Mouse (Mus musculus) MEL (cell line): ENCODE measurements around the gene Chrna7. TPM values are rescaled to one million over a fixed set of nuclear protein-coding genes. Genes with fewer than 3 reads are reported as not detected.

Experiments used
- DNase-seq: peaks from one replicate; pipeline ENCODE4 v3.0.0; 2011; ENCODE audit warnings: low read depth, low spot score
- H3K27ac ChIP-seq: 2 replicates; pipeline ENCODE4 v1.5.1; 2012; ENCODE audit warnings: low read depth, mild to moderate bottlenecking, control low read depth, low read length, moderate library complexity; ENCODE audit not compliant: control insufficient read depth
- H3K27me3 ChIP-seq, 2 experiments: fragments of 150-350 bp in 1 of 2; sonication (generic) in 1 of 2; 2 replicates each; pipeline ENCODE4 v1.6.1; 2012; ENCODE audit warnings: low read length in 2 of 2, mild to moderate bottlenecking in 2 of 2, improper control_type of control experiment in 1 of 2, moderate library complexity in 1 of 2; ENCODE audit not compliant: insufficient read depth in 2 of 2, control insufficient read depth in 1 of 2
- H3K36me3 ChIP-seq, 2 experiments: 2 replicates each; pipeline ENCODE4 v1.6.1; 2012 to 2014; ENCODE audit warnings: low read length in 2 of 2, improper control_type of control experiment in 1 of 2, inconsistent platforms in 1 of 2, mild to moderate bottlenecking in 1 of 2; ENCODE audit not compliant: insufficient read depth in 2 of 2, control insufficient read depth in 1 of 2
- H3K4me1 ChIP-seq, 2 experiments: fragments of 150-350 bp in 1 of 2; sonication (generic) in 1 of 2; 2 replicates each; pipeline ENCODE4 v1.6.1; 2012; ENCODE audit warnings: low read length in 2 of 2, improper control_type of control experiment in 1 of 2, mild to moderate bottlenecking in 1 of 2; ENCODE audit not compliant: insufficient read depth in 2 of 2, control insufficient read depth in 1 of 2
- H3K4me3 ChIP-seq, 2 experiments: fragments of 150-350 bp in 1 of 2; sonication (generic) in 1 of 2; 2 replicates each; pipeline ENCODE4 v1.5.1; 2012; ENCODE audit warnings: low read depth in 2 of 2, low read length in 2 of 2, mild to moderate bottlenecking in 2 of 2, moderate library complexity in 2 of 2, control low read depth in 1 of 2, improper control_type of control experiment in 1 of 2; ENCODE audit not compliant: control insufficient read depth in 1 of 2, insufficient read depth in 1 of 2
- H3K79me2 ChIP-seq: 2 replicates; pipeline ENCODE4 v1.6.1; 2012; ENCODE audit warnings: mild to moderate bottlenecking, low read length, moderate library complexity; ENCODE audit not compliant: control insufficient read depth, poor library complexity, insufficient read depth
- H3K9ac ChIP-seq: 2 replicates; pipeline ENCODE4 v1.6.1; 2012; ENCODE audit warnings: low read depth, mild to moderate bottlenecking, control low read depth, low read length, moderate library complexity; ENCODE audit not compliant: control insufficient read depth, poor library complexity, severe bottlenecking
- H3K9me3 ChIP-seq: fragments of 150-350 bp; sonication (generic); replicated peaks from 2 replicates; pipeline ENCODE4 v1.6.1; 2012; ENCODE audit warnings: mild to moderate bottlenecking, low read length, improper control_type of control experiment, moderate library complexity; ENCODE audit not compliant: insufficient read depth
- CHD2 ChIP-seq: IDR thresholded peaks from 2 replicates; pipeline ENCODE4 v1.6.1; 2011; ENCODE audit warnings: low read length, improper control_type of control experiment
- CTCF ChIP-seq, 3 experiments: IDR thresholded peaks in 2 of 3; conservative IDR thresholded peaks in 1 of 3; 2 replicates each; pipeline ENCODE4 v1.5.1; 2011 to 2012; ENCODE audit warnings: low read length in 3 of 3, low read depth in 2 of 3, mild to moderate bottlenecking in 2 of 3, improper control_type of control experiment in 1 of 3, inconsistent platforms in 1 of 3, mixed read lengths in 1 of 3, moderate library complexity in 1 of 3; ENCODE audit not compliant: control insufficient read depth in 1 of 3, insufficient read depth in 1 of 3, poor library complexity in 1 of 3, severe bottlenecking in 1 of 3
- E2F4 ChIP-seq: IDR thresholded peaks from 2 replicates; pipeline ENCODE4 v1.6.1; 2011; ENCODE audit warnings: low read depth, low read length, improper control_type of control experiment, borderline replicate concordance
- EP300 ChIP-seq, 2 experiments: IDR thresholded peaks; 2 replicates each; pipeline ENCODE4 v1.6.1; 2011; ENCODE audit warnings: improper control_type of control experiment in 2 of 2, low read length in 2 of 2, low read depth in 1 of 2, mild to moderate bottlenecking in 1 of 2
- GABPA ChIP-seq: IDR thresholded peaks from 2 replicates; pipeline ENCODE4 v1.6.1; 2012; ENCODE audit warnings: low read depth, mild to moderate bottlenecking, inconsistent platforms, low read length, improper control_type of control experiment, moderate library complexity
- JUND ChIP-seq: IDR thresholded peaks from 2 replicates; pipeline ENCODE4 v1.6.1; 2011; ENCODE audit warnings: low read depth, mild to moderate bottlenecking, improper control_type of control experiment, low read length
- MAZ ChIP-seq: IDR thresholded peaks from 2 replicates; pipeline ENCODE4 v1.6.1; 2012; ENCODE audit warnings: low read depth, mild to moderate bottlenecking, inconsistent platforms, low read length, improper control_type of control experiment
- MYC ChIP-seq: IDR thresholded peaks from 2 replicates; pipeline ENCODE4 v1.6.1; 2011; ENCODE audit warnings: low read depth, mild to moderate bottlenecking, low read length, improper control_type of control experiment, moderate library complexity
- POLR2AphosphoS2 ChIP-seq: IDR thresholded peaks from 2 replicates; pipeline ENCODE4 v1.6.1; 2011; ENCODE audit warnings: low read length, improper control_type of control experiment
- SIN3A ChIP-seq: IDR thresholded peaks from 2 replicates; pipeline ENCODE4 v1.6.1; 2012; ENCODE audit warnings: low read length, improper control_type of control experiment, inconsistent platforms
- TAL1 ChIP-seq: IDR thresholded peaks from 2 replicates; pipeline ENCODE4 v1.6.1; 2012; ENCODE audit warnings: mild to moderate bottlenecking, inconsistent platforms, low read length, moderate library complexity, mixed read lengths
- TBP ChIP-seq: IDR thresholded peaks from 2 replicates; pipeline ENCODE4 v1.8.0; 2011; ENCODE audit warnings: low read depth, low read length, improper control_type of control experiment
- USF1 ChIP-seq: IDR thresholded peaks from 2 replicates; pipeline ENCODE4 v1.6.1; 2014; ENCODE audit warnings: low read depth, mild to moderate bottlenecking, inconsistent platforms, low read length, improper control_type of control experiment, moderate library complexity
- USF2 ChIP-seq, 2 experiments: IDR thresholded peaks; 2 replicates each; pipeline ENCODE4 v1.6.1; 2011 to 2012; ENCODE audit warnings: improper control_type of control experiment in 2 of 2, low read length in 2 of 2, borderline replicate concordance in 1 of 2, inconsistent platforms in 1 of 2, low read depth in 1 of 2, mild to moderate bottlenecking in 1 of 2; ENCODE audit not compliant: insufficient read depth in 1 of 2
- ZC3H11A ChIP-seq: IDR thresholded peaks from 2 replicates; pipeline ENCODE4 v1.6.1; 2012; ENCODE audit warnings: low read depth, mild to moderate bottlenecking, inconsistent platforms, low read length, improper control_type of control experiment
- ZKSCAN1 ChIP-seq: IDR thresholded peaks from 2 replicates; pipeline ENCODE4 v1.6.1; 2012; ENCODE audit warnings: low read depth, mild to moderate bottlenecking, inconsistent platforms, low read length, improper control_type of control experiment, moderate library complexity
- ZNF384 ChIP-seq: IDR thresholded peaks from 2 replicates; pipeline ENCODE4 v1.6.1; 2012; ENCODE audit warnings: low read depth, mild to moderate bottlenecking, inconsistent platforms, low read length, improper control_type of control experiment
- polyA plus RNA-seq, 2 experiments: library from polyadenylated mRNA; stranded (reverse) in 1 of 2; unstranded in 1 of 2; fragments of >175 nt in 1 of 2; fragments of >200 nt in 1 of 2; gene quantifications; 2 replicates each; pipeline versions ENCODE4 v1.2.1 to v1.2.4; 2012; ENCODE audit warnings: low replicate concordance in 2 of 2, low read depth in 1 of 2; ENCODE audit not compliant: insufficient read length in 2 of 2, insufficient read depth in 1 of 2, missing spikeins in 1 of 2
- total RNA-seq: library from RNA; depleted of rRNA; stranded (reverse); fragments of 300-350 nt; gene quantifications from 2 replicates; pipeline ENCODE4 v1.2.3, GENCODE M21; 2012

The Chrna7 gene
- total and polyA plus RNA-seq, 3 experiments, result not detected

DNA sequence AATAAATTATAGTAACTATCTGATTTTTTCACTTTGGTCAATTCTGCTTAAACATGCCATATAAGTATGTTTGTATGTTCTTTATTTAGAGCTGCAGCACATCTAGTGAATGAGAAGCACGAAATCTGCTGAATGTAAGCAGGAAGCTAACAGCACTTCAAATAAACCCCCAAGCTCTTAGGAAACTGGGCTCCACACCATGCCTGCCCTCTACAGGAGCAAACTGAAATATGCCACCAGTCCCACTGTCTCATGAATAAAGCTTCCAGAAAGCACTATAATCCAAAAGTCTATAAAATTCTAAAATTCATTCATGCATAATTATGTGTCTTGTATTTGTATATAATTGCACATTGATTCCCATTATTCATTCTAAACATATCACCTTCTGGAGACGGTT lies 5.2 kb downstream of the Chrna7 start:
- no peaks in the 10 kb centered on the region for H3K9me3 ChIP-seq
- no peak overlapping the region for H3K9ac ChIP-seq
- H3K27ac ChIP-seq, result no peak overlapping the region
- H3K27me3 ChIP-seq, result no peaks in the 10 kb centered on the region
- no peak overlapping the region for H3K4me3 ChIP-seq
- no peaks in the 10 kb centered on the region for H3K4me1 ChIP-seq
- TF ChIP-seq TAL1 (no peak), CTCF (IDR thresholded peaks at IDR 0.05 in 2 of 3, conservative IDR thresholded peaks at IDR 0.05 in 1 of 3; ENCODE audit: control insufficient read depth in 1 of 3, insufficient read depth in 1 of 3, low read depth in 2 of 3, low read length in 3 of 3, poor library complexity in 1 of 3, severe bottlenecking in 1 of 3) (no peak), USF2 (IDR thresholded peaks at IDR 0.05; ENCODE audit: borderline replicate concordance in 1 of 2, insufficient read depth in 1 of 2, low read depth in 1 of 2, low read length in 2 of 2) (no peak), GABPA (no peak), SIN3A (no peak), TBP (no peak), ZKSCAN1 (no peak), E2F4 (no peak), MYC (no peak), MAZ (no peak)
- no peaks in the 10 kb centered on the region for H3K36me3 ChIP-seq
- no peak for DNase-seq
- H3K79me2 ChIP-seq, result no peaks in the 10 kb centered on the region

DNA sequence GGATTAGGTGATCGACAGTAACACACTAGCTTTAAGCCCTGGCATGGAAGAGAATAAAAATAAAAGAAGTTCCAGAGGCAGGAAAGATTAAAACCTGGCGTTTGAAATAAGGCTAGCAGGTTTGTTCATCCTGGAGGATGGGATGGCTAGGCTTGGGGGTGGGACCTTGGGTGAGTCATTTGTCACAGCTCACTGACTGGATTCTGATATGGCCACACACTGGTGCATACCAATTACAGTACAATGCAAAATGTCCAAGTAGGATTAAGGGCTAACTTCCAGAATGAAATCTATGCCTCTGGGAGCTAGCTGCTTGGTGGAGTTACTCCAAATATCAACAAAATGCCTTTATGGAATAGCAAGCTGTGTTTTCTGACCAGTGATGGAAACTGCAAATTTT lies 16.8 kb downstream of the Chrna7 start:
- Histone ChIP-seq H3K79me2 (no peaks in the 10 kb centered on the region), H3K27ac (no peak overlapping the region), H3K9me3 (no peaks in the 10 kb centered on the region)

DNA sequence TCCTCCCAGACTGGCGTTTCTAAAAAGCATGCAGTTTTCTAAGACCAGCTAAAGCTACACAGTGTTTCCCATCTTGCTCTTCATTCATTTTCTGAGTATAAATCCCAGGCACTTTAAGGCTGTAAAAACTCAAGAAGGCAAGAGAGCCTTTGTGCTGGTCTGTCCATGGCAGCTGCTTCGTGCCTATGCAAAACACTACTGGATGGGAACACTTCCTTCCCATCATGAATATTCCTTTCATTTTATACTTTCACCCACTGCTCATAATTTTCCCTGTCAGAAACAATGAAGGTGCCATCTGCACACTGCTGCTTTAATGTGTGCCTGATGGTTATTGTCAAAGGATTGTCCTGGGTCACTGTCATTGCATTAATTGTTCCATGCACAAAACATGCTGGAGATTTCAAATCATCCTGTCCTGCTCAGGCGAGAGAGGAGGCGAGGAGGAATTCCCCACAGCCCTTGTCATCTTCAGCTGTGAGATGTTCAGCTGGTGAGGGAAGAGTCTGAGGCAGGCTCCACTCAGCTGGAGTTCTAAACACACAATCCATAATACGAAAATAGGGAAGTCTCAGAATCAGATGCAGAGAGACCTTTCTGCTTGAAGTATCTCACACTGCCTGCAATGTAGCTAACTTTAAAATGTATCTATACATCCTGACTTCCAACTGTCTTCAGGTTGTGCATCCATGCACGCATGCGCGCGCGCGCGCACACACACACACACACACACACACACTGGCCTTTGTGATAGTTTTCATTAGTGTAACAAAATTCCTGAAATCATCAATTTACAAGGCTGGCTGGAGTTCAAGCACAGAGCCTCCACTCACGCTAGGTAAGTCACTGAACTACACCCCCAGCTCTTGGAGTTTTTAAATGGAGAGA lies 22.5 kb downstream of the Chrna7 start:
- H3K9ac ChIP-seq, result no peak overlapping the region
- H3K9me3 ChIP-seq, result no peaks in the 10 kb centered on the region
- no peaks in the 10 kb centered on the region for H3K4me1 ChIP-seq
- H3K27ac ChIP-seq, result no peak overlapping the region
- no peak for DNase-seq
- H3K36me3 ChIP-seq, result no peaks in the 10 kb centered on the region
- no peak overlapping the region for H3K4me3 ChIP-seq
- H3K79me2 ChIP-seq, result no peaks in the 10 kb centered on the region
- no peaks in the 10 kb centered on the region for H3K27me3 ChIP-seq
- TF ChIP-seq POLR2AphosphoS2 (no peak), USF1 (no peak), ZNF384 (no peak), MYC (no peak)

More for the DNA sequence above, 16.8 kb downstream of the Chrna7 start:
- no peak overlapping the region for H3K4me3 ChIP-seq
- H3K4me1 ChIP-seq, result no peaks in the 10 kb centered on the region
- no peaks in the 10 kb centered on the region for H3K36me3 ChIP-seq
- DNase-seq, result no peak
- no peaks in the 10 kb centered on the region for H3K27me3 ChIP-seq
- TF ChIP-seq ZC3H11A (no peak), SIN3A (no peak), EP300 (IDR thresholded peaks at IDR 0.05; ENCODE audit: low read depth in 1 of 2, low read length in 2 of 2) (no peak), MAZ (no peak), CHD2 (no peak), JUND (no peak)
- no peak overlapping the region for H3K9ac ChIP-seq
